Mouse (Mus musculus) kidney, postnatal 25 days (tissue): ENCODE results near the gene Cluap1.
"Not testable (repeated sequence)": the region's sequence is repeated elsewhere in the genome, so short reads cannot be mapped to it uniquely, and the experiment has no call there.

ENCODE experiments used
- DNase-seq, 2 experiments: peaks; one replicate each; pipeline ENCODE4 v3.0.0; 2021; ENCODE audit warnings: mixed read lengths in 2 of 2

The Cluap1 gene

DNA sequence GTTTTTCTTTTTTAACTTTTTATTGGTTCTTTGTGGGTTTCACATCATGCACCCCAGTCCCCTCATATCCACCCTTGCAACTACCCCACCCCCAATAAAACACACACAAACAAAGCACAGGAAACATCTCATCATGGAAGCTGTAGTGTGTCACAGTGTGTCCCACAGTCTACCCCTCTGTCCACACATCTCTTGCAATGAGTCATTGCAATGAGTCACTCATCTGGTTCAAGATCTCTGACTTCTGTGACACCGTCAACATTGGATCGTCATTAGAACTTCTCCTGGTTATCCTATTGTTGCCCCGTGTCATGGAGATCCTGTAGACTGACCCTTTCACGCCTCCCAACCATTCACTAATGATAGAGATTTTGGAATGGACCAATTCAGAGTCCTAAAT is 26.1 kb downstream of the Cluap1 start:
- DNase-seq = no peak

DNA sequence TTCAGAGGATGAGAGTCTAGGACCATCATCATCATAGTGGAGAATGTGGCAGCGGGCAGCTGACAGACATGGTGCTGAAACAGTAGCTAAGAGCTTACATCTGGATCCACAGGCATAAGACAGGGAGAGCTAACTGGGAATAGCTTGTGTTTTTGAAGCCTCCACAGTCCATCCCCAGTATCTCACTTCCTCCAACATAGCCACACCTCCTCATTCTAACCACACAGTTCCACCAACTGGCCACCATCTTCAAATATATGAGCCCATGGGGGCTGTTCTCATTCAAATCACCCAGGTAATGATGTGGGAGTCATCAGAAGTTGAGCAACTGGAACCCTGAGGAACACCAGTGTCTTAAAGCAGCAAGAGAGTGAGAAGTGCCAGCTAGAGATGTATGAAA is 42.5 kb downstream of the Cluap1 start:
- DNase-seq = no peak

DNA sequence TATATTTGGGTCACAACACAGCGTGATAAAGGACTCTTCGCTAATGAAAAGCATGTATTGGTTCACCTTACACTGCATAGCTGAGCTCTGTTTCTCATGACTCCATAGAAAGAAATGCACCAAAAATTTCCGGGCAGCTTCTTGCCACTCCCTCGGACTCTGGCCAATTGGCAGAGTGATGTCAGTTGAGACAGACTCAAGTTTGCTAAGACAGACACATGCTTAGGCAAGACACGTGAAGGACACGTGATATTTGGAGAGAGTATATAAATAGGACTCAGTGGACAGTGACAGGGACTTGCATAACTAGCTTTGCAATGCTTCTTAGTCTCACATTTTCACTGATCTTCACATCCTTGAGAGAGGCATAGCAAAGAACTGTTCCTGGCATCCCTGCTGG is 47.8 kb downstream of the Cluap1 start:
- no peak for DNase-seq

DNA sequence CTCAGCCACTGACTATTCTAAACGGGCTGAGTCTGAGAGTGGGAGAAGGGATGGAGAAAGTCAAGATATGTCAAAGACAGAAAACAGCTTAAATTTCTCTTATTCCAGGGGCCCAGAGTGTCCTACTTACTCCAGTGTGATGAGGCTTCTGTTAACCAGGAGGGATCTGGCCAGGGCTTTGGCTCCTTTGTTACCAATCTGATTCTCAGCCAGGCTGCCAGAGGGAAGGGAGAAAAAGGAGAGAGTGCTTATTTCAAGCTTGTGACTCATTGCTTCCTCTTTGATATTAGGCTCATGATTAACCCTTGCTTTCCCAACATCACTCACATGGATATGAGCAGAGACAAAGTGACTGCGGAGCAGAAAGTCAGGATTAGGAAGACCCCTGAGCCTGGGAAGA is 50.7 kb downstream of the Cluap1 start:
- no peak for DNase-seq

DNA sequence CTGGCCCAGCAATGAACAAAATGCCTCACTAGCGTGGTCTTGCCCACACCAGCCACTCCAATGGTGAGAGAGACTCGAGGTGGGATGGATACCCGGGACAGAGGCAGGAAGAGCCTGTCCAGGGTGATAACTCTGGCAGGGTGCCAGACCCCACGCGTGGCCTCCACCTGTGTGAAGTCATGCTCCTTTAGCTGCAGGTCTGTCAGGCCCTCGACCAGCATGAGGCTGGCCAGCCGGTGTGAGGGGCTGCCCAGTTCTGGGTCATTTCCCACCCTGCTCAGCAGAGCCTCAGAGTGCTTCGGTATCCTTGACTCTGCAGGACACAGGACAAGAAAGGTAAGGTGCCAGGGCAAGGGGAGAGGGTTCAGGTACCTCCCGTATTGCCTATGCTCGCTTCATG is 56.4 kb downstream of the Cluap1 start:
- peak in 1 of 2 experiments; percentile 17 for DNase-seq

DNA sequence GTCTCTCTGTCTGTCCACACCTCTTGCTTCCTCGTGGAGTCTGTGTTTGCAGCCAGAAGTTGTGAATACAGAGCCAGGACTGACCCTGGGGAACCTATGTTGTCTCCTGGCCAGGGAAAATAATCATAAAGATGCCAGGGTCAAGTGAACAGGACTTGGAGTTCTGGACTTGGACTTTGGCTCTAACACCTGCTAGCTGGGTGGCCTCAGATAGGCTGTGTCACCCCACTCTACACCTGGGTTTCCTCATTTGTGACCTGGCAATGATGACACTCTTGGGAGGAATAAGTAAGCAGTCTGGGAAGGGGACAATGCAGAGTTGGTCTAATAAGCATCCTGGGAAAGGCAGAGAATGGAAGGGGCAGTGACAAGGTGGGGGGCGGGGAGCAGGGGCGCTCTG is 56.9 kb downstream of the Cluap1 start:
- DNase-seq = no peak

DNA sequence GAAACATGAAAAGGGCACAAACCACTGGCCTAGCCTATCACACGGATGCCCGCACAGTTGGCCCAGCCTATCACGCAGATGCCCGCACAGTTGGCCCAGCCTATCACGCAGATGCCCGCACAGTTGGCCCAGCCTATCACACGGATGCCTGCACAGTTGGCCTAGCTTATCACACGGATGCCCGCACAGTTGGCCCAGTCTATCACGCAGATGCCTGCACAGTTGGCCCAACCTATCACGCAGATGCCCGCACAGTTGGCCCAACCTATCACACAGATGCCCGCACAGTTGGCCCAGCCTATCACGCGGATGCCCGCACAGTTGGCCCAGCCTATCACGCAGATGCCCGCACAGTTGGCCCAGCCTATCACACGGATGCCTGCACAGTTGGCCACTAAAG is 65.9 kb downstream of the Cluap1 start:
- not testable (repeated sequence) for DNase-seq

DNA sequence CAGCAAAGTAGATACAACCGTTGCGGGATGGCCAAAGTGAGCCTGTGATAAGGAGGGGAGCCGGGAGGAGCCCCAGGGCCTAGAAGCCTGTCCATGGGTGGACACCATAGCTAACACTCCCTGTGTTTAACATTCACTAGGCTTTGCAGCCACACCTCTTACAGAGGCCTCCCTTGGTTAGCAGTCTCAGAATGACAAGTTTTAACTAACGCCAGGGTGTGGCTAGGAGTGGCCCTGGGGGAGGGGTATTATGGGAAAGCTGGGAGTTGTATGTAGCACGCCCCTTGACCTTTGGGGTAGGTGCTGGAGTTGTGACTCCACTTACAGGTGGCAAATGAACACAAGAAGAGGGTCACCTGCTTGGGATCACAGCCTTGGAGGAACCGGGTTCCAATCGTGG is 67.1 kb downstream of the Cluap1 start:
- DNase-seq = no peak

DNA sequence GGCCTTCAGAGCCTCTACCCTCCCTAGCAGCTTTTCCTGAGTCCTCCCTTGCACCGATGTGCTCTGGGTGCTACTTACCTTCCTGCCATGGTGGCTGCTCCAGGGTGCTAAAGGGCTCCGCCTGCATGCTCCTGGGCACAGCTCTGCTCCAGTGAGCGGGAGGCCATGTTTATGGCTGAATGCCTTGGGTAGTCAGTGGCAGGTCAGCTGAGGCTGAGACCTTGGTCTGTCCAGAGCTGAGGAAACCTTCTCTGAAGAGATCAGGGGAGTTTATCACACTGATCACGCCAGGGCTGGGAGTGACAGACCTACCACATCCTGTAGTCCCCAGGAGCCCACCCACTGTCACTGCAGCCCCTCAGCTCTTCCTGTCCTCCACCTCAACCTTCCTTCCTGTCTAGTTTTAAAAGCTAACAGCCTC is 67.7 kb downstream of the Cluap1 start, which contains the start of gene Nlrc3:
Nlrc3 (minus strand) TSS at position 382 of the 421 bp plus-strand sequence.
- peak; percentile 27 to 64 for DNase-seq

DNA sequence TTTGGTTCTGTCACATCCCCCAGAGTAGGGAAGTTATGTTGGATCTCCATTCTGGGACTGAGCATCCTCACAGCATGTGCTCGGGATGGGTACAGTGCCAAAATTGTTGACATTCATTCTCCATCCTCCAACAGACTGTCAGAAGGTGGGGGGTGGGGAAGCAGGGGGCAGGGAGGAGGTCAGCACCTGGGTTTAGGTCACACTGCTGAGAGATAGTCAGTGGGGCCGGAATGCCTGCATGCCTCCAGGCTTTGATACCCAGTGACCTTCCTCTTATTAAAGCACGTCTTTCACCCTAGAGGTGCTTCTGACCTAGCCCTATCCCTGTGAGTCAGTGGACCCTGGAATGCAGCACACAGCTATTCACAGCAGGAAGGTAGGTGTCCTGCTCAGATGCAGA is 68.1 kb downstream of the Cluap1 start:
- DNase-seq = no peak

DNA sequence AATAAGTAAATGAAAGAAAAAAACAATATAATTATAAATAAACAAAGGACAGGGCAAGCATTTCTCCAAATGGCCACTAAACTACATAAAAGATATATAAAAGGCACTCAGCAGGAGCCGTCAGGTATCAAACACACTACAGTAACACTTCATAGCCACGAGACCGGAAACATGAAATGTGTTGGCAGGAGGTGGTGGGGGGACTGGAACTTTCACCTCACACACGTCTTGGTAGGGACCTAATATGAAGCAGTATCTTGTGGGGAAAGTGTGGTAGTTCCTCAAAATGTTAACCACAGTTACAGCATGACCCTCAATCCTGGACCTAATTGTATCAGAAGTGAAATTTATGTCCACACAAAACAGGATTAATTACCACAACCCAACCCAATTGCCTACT is 73.6 kb downstream of the Cluap1 start:
- no peak for DNase-seq

DNA sequence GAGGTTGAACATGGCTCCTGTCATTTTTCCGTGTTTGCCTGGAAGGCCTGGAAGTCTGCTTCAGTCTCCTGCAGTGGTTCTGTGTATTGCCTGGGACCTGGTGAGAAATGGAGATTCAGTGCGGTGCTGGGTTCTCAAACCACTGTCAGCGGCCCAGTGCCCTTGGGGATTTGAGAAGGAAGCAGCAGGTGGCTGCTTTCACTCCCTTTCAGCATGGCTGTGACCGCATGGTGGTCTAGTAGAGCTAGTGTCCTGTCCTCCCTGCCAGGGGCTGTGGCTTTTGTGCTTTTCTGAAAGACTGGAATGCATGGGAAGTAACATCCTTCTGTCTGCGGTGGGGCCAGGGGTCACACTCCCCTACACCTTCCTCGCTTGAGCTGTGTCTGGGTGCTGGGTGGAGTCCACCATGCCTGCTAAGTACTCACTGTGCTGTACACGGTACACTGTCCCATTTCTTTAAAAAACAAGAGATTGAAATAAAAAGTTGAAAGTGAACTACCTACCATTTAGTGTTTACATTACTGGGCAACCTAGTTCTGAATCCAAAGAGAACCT is 74.6 kb downstream of the Cluap1 start:
- no peak for DNase-seq

DNA sequence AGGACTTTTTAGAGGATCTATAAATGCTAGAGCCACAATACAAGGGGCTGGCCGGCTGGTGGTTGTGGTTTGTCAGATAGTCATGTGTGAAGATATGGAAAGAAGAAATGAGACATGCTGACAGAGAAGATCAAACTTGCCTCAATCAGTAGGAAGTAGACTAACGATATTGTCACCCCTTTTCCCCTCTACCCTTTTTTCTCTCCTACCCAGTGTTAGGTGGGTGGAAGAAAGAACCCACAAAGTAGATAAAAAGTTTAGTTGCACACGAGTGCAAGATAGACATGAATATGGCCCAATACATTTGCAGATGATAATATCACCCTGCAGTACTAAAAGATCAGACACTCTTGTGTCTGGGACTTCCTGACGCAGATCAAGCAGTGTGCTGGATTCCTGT is 79.8 kb downstream of the Cluap1 start:
- DNase-seq = no peak
